Mouse (Mus musculus): Measurements from ENCODE around the gene Cdrt4.

- TF ChIP-seq CTCF (IDR thresholded peaks at IDR 0.05; ENCODE audit: insufficient read depth, low read depth, low read length) (no peak), POLR2A (IDR thresholded peaks at IDR 0.05; ENCODE audit: insufficient read depth, low read depth, low read length) (no peak)
Measured at GRCm38 (mm10) chr11:62978886-62979285, 27.9 kb downstream of the Cdrt4 start.
